Mouse (Mus musculus) erythroblast, embryonic 14.5 days (primary cell): Measurements from ENCODE around the gene Rbm28. TPM values are rescaled to one million over a fixed set of nuclear protein-coding genes. Genes with fewer than 3 reads are reported as not detected.

Source experiments
- H3K27me3 ChIP-seq: 2 replicates; pipeline ENCODE4 v1.6.1; 2012; ENCODE audit warnings: inconsistent platforms; ENCODE audit not compliant: control insufficient read depth
- H3K36me3 ChIP-seq: 2 replicates; pipeline ENCODE4 v1.6.1; 2012; ENCODE audit warnings: mild to moderate bottlenecking, inconsistent platforms; ENCODE audit not compliant: control insufficient read depth
- H3K4me1 ChIP-seq: 2 replicates; pipeline ENCODE4 v1.6.1; 2012; ENCODE audit warnings: inconsistent platforms; ENCODE audit not compliant: control insufficient read depth
- H3K4me3 ChIP-seq: replicated peaks from 2 replicates; pipeline ENCODE3; 2012; ENCODE audit warnings: moderate library complexity, mild to moderate bottlenecking, inconsistent platforms
- H3K9me3 ChIP-seq: 2 replicates; pipeline ENCODE4 v1.6.1; 2012; ENCODE audit warnings: low read length, inconsistent platforms, mixed read lengths; ENCODE audit not compliant: control insufficient read depth
- GATA1 ChIP-seq: IDR thresholded peaks from 2 replicates; pipeline ENCODE4 v1.6.1; 2012; ENCODE audit warnings: low read length, inconsistent platforms, mixed read lengths
- TAL1 ChIP-seq: IDR thresholded peaks from 3 replicates; pipeline ENCODE4 v1.6.1; 2012; ENCODE audit warnings: low read length, inconsistent platforms, mixed read lengths
- polyA plus RNA-seq: library from polyadenylated mRNA; stranded (reverse); fragments of >175 nt; gene quantifications from 2 replicates; pipeline ENCODE4 v1.2.3, GENCODE M21; 2012

The Rbm28 gene
- polyA plus RNA-seq, 1 experiment = 0.55 TPM

GRCm38 (mm10) chr6:29079291-29079690, 85.5 kb downstream of the Rbm28 start:
- Histone ChIP-seq H3K9me3 (no peaks in the 10 kb centered on the region), H3K27me3 (no peaks in the 10 kb centered on the region), H3K36me3 (no peaks in the 10 kb centered on the region), H3K4me3 (no peak overlapping the region), H3K4me1 (no peaks in the 10 kb centered on the region)
- TF ChIP-seq GATA1 (no peak), TAL1 (no peak)

DNA sequence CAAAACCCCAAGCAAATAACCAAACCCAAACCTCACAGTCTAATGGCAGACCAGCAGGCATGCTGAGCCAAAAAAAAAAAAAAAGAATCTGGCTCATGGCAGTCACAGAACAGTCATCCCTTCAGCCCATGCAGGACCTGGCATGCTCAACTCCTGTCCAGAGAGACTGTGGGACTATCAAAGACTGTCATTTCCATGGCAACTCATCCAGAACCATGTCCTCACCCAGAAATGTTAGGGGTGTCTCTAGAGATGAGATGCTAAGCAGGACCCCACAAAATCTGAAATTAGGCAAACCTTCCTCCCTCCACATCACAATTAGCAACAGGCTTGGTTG, 90.7 kb downstream of the Rbm28 start:
- TF ChIP-seq GATA1 (no peak), TAL1 (no peak)

More for the DNA sequence above, 90.7 kb downstream of the Rbm28 start:
- Histone ChIP-seq H3K4me3 (no peak overlapping the region), H3K27me3 (no peaks in the 10 kb centered on the region), H3K36me3 (no peaks in the 10 kb centered on the region), H3K9me3 (no peaks in the 10 kb centered on the region), H3K4me1 (no peaks in the 10 kb centered on the region)

Other genes starting within 250 kb of the Rbm28 start
- not detected in 2 replicates for gene Lep, start 104.8 kb downstream of the Rbm28 start, polyA plus RNA-seq
- gene Prrt4, start 14.6 kb upstream of the Rbm28 start, polyA plus RNA-seq = 0.02 TPM in 1 of 2 replicates, not detected in the other
- gene Impdh1, start 51.4 kb upstream of the Rbm28 start, polyA plus RNA-seq = 1.7 and 1.8 TPM in 2 replicates
- gene Hilpda, start 107.5 kb upstream of the Rbm28 start, polyA plus RNA-seq = 0.76 and 0.80 TPM in 2 replicates
- not detected in 2 replicates for gene Fam71f2, start 114.6 kb upstream of the Rbm28 start, polyA plus RNA-seq
- not detected in 2 replicates for gene Fam71f1, start 154.1 kb upstream of the Rbm28 start, polyA plus RNA-seq
- gene Calu, start 183.1 kb upstream of the Rbm28 start, polyA plus RNA-seq = 0.17 and 0.63 TPM in 2 replicates
- not detected in 2 replicates for gene Opn1sw, start 223.5 kb upstream of the Rbm28 start, polyA plus RNA-seq
- not detected in 2 replicates for gene Ccdc136, start 231.3 kb upstream of the Rbm28 start, polyA plus RNA-seq